Mouse (Mus musculus) liver, embryonic 16.5 days (tissue): Measurements from ENCODE around the gene Col6a2. TPM values are rescaled to one million over a fixed set of nuclear protein-coding genes. Genes with fewer than 3 reads are reported as not detected.

Experiments
- ATAC-seq: fragments of 200-750 bp; cut with Nextera tagmentation; 2 replicates; pipeline ENCODE4 v1.8.0; 2017; ENCODE audit warnings: low read depth, mild to moderate bottlenecking, moderate number of reproducible peaks, moderate library complexity
- H3K27ac ChIP-seq: fragments of 300-500 bp; sonication (generic); 2 replicates; pipeline ENCODE4 v1.5.1; 2014; ENCODE audit warnings: mild to moderate bottlenecking, low read length
- H3K27me3 ChIP-seq: fragments of 300-500 bp; sonication (generic); 2 replicates; pipeline ENCODE4 v1.6.1; 2014; ENCODE audit warnings: low read depth, low read length, mixed read lengths; ENCODE audit not compliant: control insufficient read depth, insufficient read depth
- H3K36me3 ChIP-seq: fragments of 300-500 bp; sonication (generic); 2 replicates; pipeline ENCODE4 v1.6.1; 2014; ENCODE audit warnings: mild to moderate bottlenecking; ENCODE audit not compliant: control insufficient read depth, insufficient read depth
- H3K4me1 ChIP-seq: fragments of 300-500 bp; sonication (generic); 2 replicates; pipeline ENCODE4 v1.6.1; 2014; ENCODE audit warnings: low read depth, low read length, mixed read lengths; ENCODE audit not compliant: control insufficient read depth
- H3K4me2 ChIP-seq: fragments of 300-500 bp; sonication (generic); 2 replicates; pipeline ENCODE4 v1.6.1; 2014; ENCODE audit warnings: low read depth, low read length, mixed read lengths
- H3K4me3 ChIP-seq: fragments of 300-500 bp; sonication (generic); 2 replicates; pipeline ENCODE4 v1.5.1; 2014; ENCODE audit warnings: low read depth, mild to moderate bottlenecking, low read length
- H3K9ac ChIP-seq: fragments of 300-500 bp; sonication (generic); 2 replicates; pipeline ENCODE4 v1.6.1; 2014; ENCODE audit warnings: low read depth, low read length
- H3K9me3 ChIP-seq: fragments of 300-500 bp; sonication (generic); replicated peaks from 2 replicates; pipeline ENCODE4 v1.6.1; 2016; ENCODE audit warnings: low read length; ENCODE audit not compliant: control insufficient read depth
- WGBS: fragments of 180-500 bp; shearing (Covaris S2); extraction: QIAGEN DNeasy Blood & Tissue Kit; methylation state at CpG from one replicate; pipeline ENCODE4 v1.1.7; 2014; ENCODE audit not compliant: insufficient replicate concordance; 5-methylcytosine and 5-hydroxymethylcytosine counted together
- polyA plus RNA-seq: library from polyadenylated mRNA; unstranded; fragments of >200 nt; fragmentation: Nextera tagmentation; extraction: Ambion mirVana; gene quantifications from 2 replicates; pipeline ENCODE4 v1.2.1, GENCODE M21; 2015

Col6a2 gene
- polyA plus RNA-seq, 1 experiment from 2014 or later, result 10.9 TPM

GRCm38 (mm10) chr10:76584138-76584537 is 39.3 kb downstream of the Col6a2 start:
- H3K9me3 ChIP-seq, result no peaks in the 10 kb centered on the region
- H3K4me2 ChIP-seq, result no peak overlapping the region
- whole genome bisulfite sequencing, result 22% methylated on average over 9 of the region's 10 CpGs
- H3K4me1 ChIP-seq, result no peaks in the 10 kb centered on the region
- no peak for ATAC-seq
- no peaks in the 10 kb centered on the region for H3K36me3 ChIP-seq
- no peaks in the 10 kb centered on the region for H3K27me3 ChIP-seq
- H3K9ac ChIP-seq, result no peak overlapping the region
- no peak overlapping the region for H3K4me3 ChIP-seq
- no peak overlapping the region for H3K27ac ChIP-seq

GRCm38 (mm10) chr10:76576920-76577319 is 46.5 kb downstream of the Col6a2 start:
- peak overlapping the region; percentile 78 for H3K27ac ChIP-seq
- H3K9me3 ChIP-seq, result no peaks in the 10 kb centered on the region
- H3K27me3 ChIP-seq, result no peaks in the 10 kb centered on the region
- no peaks in the 10 kb centered on the region for H3K36me3 ChIP-seq
- no peak overlapping the region for H3K4me3 ChIP-seq
- 48% methylated on average over 7 of the region's 7 CpGs for whole genome bisulfite sequencing
- no peak overlapping the region for H3K9ac ChIP-seq
- peak; percentile 68 for ATAC-seq
- peak overlapping the region; percentile 33; the same call in 1 of the 2 replicates for H3K4me2 ChIP-seq
- no peaks in the 10 kb centered on the region; the same call in none of the 2 replicates for H3K4me1 ChIP-seq

- Histone ChIP-seq H3K4me2 (peak within 1 kb of the TSS; percentile 33), H3K4me3 (peak within 1 kb of the TSS; percentile 37), H3K27ac (peak within 1 kb of the TSS; percentile 78), H3K9ac (no peak within 1 kb of the TSS; the same call in 1 of the 2 replicates), H3K9me3 (no peaks in the 10 kb centered on the region), H3K36me3 (no peaks in the 10 kb centered on the region), H3K27me3 (no peaks in the 10 kb centered on the region), H3K4me1 (no peaks in the 10 kb centered on the region; the same call in none of the 2 replicates)
- 53% methylated on average over 3 of the region's 3 CpGs for WGBS
- ATAC-seq, result peak; percentile 74
Measured at GRCm38 (mm10) chr10:76575374-76575773, 48.1 kb downstream of the Col6a2 start, which contains the start of gene Ftcd. TSS of gene Ftcd (plus strand) at chr10:76575648.

GRCm38 (mm10) chr10:76572151-76572550 is 51.3 kb downstream of the Col6a2 start:
- Histone ChIP-seq H3K4me1 (no peaks in the 10 kb centered on the region; the same call in 1 of the 2 replicates), H3K4me2 (no peak overlapping the region), H3K9me3 (no peaks in the 10 kb centered on the region), H3K36me3 (no peaks in the 10 kb centered on the region), H3K4me3 (no peak overlapping the region), H3K27ac (no peak overlapping the region), H3K27me3 (no peaks in the 10 kb centered on the region), H3K9ac (no peak overlapping the region)
- 62% methylated on average over 3 of the region's 3 CpGs for WGBS
- ATAC-seq, result no peak

- WGBS, result 23% methylated on average over 2 of the region's 2 CpGs
Measured at GRCm38 (mm10) chr10:76571070-76571469, 52.4 kb downstream of the Col6a2 start.

GRCm38 (mm10) chr10:76569996-76570685 is 53.3 kb downstream of the Col6a2 start:
- Histone ChIP-seq H3K4me3 (no peak overlapping the region), H3K9me3 (no peaks in the 10 kb centered on the region), H3K4me2 (no peak overlapping the region), H3K9ac (no peak overlapping the region), H3K27ac (no peak overlapping the region), H3K36me3 (no peaks in the 10 kb centered on the region), H3K27me3 (no peaks in the 10 kb centered on the region), H3K4me1 (no peaks in the 10 kb centered on the region)
- WGBS, result 81% methylated on average over 22 of the region's 22 CpGs
- no peak for ATAC-seq

More at GRCm38 (mm10) chr10:76571070-76571469, 52.4 kb downstream of the Col6a2 start:
- no peaks in the 10 kb centered on the region for H3K36me3 ChIP-seq
- no peaks in the 10 kb centered on the region for H3K4me1 ChIP-seq
- H3K4me3 ChIP-seq, result no peak overlapping the region
- ATAC-seq, result no peak
- no peaks in the 10 kb centered on the region for H3K9me3 ChIP-seq
- no peaks in the 10 kb centered on the region for H3K27me3 ChIP-seq
- H3K27ac ChIP-seq, result no peak overlapping the region
- H3K9ac ChIP-seq, result no peak overlapping the region
- no peak overlapping the region for H3K4me2 ChIP-seq

GRCm38 (mm10) chr10:76561972-76562371 is 61.5 kb downstream of the Col6a2 start, which contains the start of gene Spatc1l:
TSS of gene Spatc1l (plus strand) at chr10:76562272.
- WGBS, result 70% methylated on average over 10 of the region's 10 CpGs

GRCm38 (mm10) chr10:76554061-76554460 is 69.4 kb downstream of the Col6a2 start:
- WGBS, result 75% methylated on average over 5 of the region's 5 CpGs
- H3K36me3 ChIP-seq, result peaks cover 23% of the 10 kb centered on the region
- no peak overlapping the region for H3K27ac ChIP-seq
- no peaks in the 10 kb centered on the region for H3K27me3 ChIP-seq
- H3K9ac ChIP-seq, result no peak overlapping the region
- no peak overlapping the region for H3K4me3 ChIP-seq
- no peaks in the 10 kb centered on the region for H3K4me1 ChIP-seq
- H3K9me3 ChIP-seq, result no peaks in the 10 kb centered on the region
- ATAC-seq, result no peak
- H3K4me2 ChIP-seq, result no peak overlapping the region

More at GRCm38 (mm10) chr10:76561972-76562371, 61.5 kb downstream of the Col6a2 start, which contains the start of gene Spatc1l:
- H3K9ac ChIP-seq, result no peak within 1 kb of the TSS
- H3K27me3 ChIP-seq, result no peaks in the 10 kb centered on the region
- ATAC-seq, result no peak
- H3K4me2 ChIP-seq, result no peak within 1 kb of the TSS
- H3K4me1 ChIP-seq, result no peaks in the 10 kb centered on the region
- H3K9me3 ChIP-seq, result no peaks in the 10 kb centered on the region
- H3K36me3 ChIP-seq, result no peaks in the 10 kb centered on the region
- H3K4me3 ChIP-seq, result no peak within 1 kb of the TSS
- no peak within 1 kb of the TSS for H3K27ac ChIP-seq

GRCm38 (mm10) chr10:76551556-76551955 is 71.9 kb downstream of the Col6a2 start:
- ATAC-seq, result no peak
- H3K4me3 ChIP-seq, result no peak overlapping the region
- H3K4me1 ChIP-seq, result no peaks in the 10 kb centered on the region
- H3K9ac ChIP-seq, result no peak overlapping the region
- peaks cover 23% of the 10 kb centered on the region for H3K36me3 ChIP-seq
- no peak overlapping the region for H3K27ac ChIP-seq
- H3K4me2 ChIP-seq, result no peak overlapping the region
- no peaks in the 10 kb centered on the region for H3K27me3 ChIP-seq
- H3K9me3 ChIP-seq, result no peaks in the 10 kb centered on the region
- WGBS, result 63% methylated on average over 3 of the region's 3 CpGs
